Mouse (Mus musculus) liver, embryonic 12.5 days (tissue): ENCODE measurements at regions not wholly inside any gene's neighbourhood (a gene's known extent, or its start where the extent isn't known, plus 50 kb on each side); places are given as distances from the start of the nearest gene placed in this dataset.

Experiments used
- ATAC-seq: fragments of 200-750 bp; cut with Nextera tagmentation; 2 replicates; pipeline ENCODE4 v1.8.0; 2017; ENCODE audit warnings: moderate number of reproducible peaks, mild to moderate bottlenecking, moderate library complexity
- H3K27ac ChIP-seq: fragments of 300-500 bp; sonication (generic); 2 replicates; pipeline ENCODE4 v1.5.1; 2016; ENCODE audit warnings: mild to moderate bottlenecking
- H3K27me3 ChIP-seq: fragments of 300-500 bp; sonication (generic); replicated peaks from 2 replicates; pipeline ENCODE4 v1.6.1; 2016; ENCODE audit warnings: mild to moderate bottlenecking, moderate library complexity
- H3K36me3 ChIP-seq: fragments of 300-500 bp; sonication (generic); 2 replicates; pipeline ENCODE4 v1.6.1; 2016; ENCODE audit warnings: mild to moderate bottlenecking, moderate library complexity
- H3K4me1 ChIP-seq: fragments of 300-500 bp; sonication (generic); 2 replicates; pipeline ENCODE4 v1.6.1; 2016
- H3K4me2 ChIP-seq: fragments of 300-500 bp; sonication (generic); 2 replicates; pipeline ENCODE4 v1.6.1; 2016; ENCODE audit warnings: mild to moderate bottlenecking, moderate library complexity
- H3K4me3 ChIP-seq: fragments of 300-500 bp; sonication (generic); 2 replicates; pipeline ENCODE4 v1.5.1; 2016; ENCODE audit warnings: mild to moderate bottlenecking, moderate library complexity
- H3K9ac ChIP-seq: fragments of 300-500 bp; sonication (generic); 2 replicates; pipeline ENCODE4 v1.6.1; 2016; ENCODE audit warnings: mild to moderate bottlenecking, moderate library complexity
- H3K9me3 ChIP-seq: fragments of 300-500 bp; sonication (generic); replicated peaks from 2 replicates; pipeline ENCODE4 v1.6.1; 2016; ENCODE audit warnings: mild to moderate bottlenecking, moderate library complexity
- WGBS: fragments of 180-500 bp; shearing (Covaris S2); methylation state at CpG from one replicate; pipeline ENCODE4 v1.1.7; 2016; ENCODE audit not compliant: insufficient replicate concordance; 5-methylcytosine and 5-hydroxymethylcytosine counted together

DNA sequence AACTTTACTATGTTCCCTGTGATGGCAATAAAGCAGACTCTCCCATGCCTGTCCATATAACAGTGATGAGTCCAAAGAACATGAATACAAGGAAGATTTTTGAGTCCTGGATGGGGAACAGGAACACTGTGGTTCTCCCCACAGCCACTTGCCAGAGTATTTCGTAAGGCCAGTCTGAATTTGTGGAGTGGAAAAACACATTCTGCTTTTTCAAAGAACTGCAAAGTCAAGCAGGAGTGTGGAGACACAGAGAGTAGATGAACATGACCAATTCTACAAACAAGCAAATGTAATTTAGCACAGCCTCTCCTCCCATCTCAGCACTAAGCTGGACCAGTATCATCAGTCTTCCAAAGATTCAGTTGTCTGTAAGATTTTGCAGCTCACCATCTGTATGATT, 280.0 kb upstream of the Tbc1d5 start:
- H3K9me3 ChIP-seq = no peaks in the 10 kb centered on the region
- H3K4me3 ChIP-seq = no peak overlapping the region
- ATAC-seq = no peak
- no peaks in the 10 kb centered on the region for H3K4me1 ChIP-seq
- WGBS = 67% methylated on average over 1 of the region's 1 CpGs
- no peak overlapping the region for H3K9ac ChIP-seq
- no peaks in the 10 kb centered on the region for H3K27me3 ChIP-seq
- no peak overlapping the region for H3K4me2 ChIP-seq
- H3K36me3 ChIP-seq = no peaks in the 10 kb centered on the region
- no peak overlapping the region for H3K27ac ChIP-seq

DNA sequence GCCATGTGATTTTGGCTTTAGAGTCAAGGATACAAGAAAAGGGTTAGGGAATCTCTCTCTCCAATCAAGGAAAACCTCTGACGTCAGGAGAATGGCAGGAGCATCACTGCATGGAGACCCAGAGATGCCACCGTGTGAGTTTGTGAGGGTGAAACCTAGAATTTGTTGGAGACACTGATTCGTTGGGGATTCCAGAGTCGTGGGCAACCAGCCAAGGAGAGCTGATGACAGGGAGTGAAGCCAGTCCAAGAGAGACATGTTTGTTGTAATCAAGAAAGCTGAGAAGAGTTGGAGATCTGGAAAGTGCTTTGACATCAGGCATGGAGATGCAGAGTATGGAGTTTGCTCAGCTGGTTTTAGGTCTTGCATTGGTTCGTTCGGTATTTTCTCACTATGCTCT, 236.6 kb upstream of the Tbc1d5 start:
- no peak overlapping the region for H3K27ac ChIP-seq
- no peaks in the 10 kb centered on the region for H3K9me3 ChIP-seq
- WGBS = 76% methylated on average over 6 of the region's 6 CpGs
- no peaks in the 10 kb centered on the region for H3K27me3 ChIP-seq
- ATAC-seq = no peak
- H3K4me3 ChIP-seq = no peak overlapping the region
- no peak overlapping the region for H3K9ac ChIP-seq
- H3K4me2 ChIP-seq = no peak overlapping the region
- no peaks in the 10 kb centered on the region for H3K36me3 ChIP-seq
- H3K4me1 ChIP-seq = no peaks in the 10 kb centered on the region

DNA sequence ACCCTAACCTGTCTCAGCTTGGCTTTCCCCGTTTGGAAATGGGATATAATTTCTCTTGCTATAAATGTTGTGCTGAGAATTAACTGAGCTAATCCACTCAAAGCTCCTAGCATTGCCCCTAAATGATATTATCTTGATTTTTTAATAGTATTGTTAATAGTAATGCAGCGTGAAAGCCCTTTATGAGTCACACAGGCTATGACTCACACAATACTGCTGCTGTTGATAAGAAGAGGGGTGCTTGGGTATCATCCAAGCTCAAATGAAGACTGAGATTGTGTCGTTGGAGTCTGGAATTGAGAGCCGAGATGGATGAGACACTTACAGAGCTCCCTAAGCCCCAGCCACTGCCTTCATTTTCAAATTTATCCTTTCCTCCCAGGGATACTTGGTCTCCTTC, 235.2 kb upstream of the Tbc1d5 start:
- Histone ChIP-seq H3K27me3 (no peaks in the 10 kb centered on the region), H3K36me3 (no peaks in the 10 kb centered on the region), H3K9ac (no peak overlapping the region), H3K4me2 (no peak overlapping the region), H3K4me3 (no peak overlapping the region), H3K27ac (no peak overlapping the region), H3K9me3 (no peaks in the 10 kb centered on the region), H3K4me1 (no peaks in the 10 kb centered on the region)
- WGBS = 47% methylated on average over 4 of the region's 4 CpGs
- no peak for ATAC-seq

DNA sequence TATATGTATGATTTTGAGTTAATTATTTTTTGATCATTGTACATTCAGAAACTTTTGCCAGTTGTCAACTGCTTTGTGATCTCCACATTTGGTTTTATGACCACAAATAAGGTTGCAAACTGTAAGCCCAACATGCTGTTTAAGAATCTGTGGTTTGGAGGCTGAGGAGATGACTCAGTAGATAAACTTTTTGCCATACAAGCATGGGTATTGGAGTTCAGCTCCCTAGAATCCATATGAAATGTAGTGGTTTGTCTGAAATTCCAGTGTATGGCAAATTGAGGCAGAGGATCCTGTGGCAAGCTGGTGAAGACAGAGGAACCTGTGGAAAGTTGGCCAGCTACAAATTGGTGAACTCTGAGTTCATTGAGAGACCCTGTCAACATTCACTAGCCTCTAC, 234.6 kb upstream of the Tbc1d5 start:
- Histone ChIP-seq H3K4me2 (no peak overlapping the region), H3K9ac (no peak overlapping the region), H3K27me3 (no peaks in the 10 kb centered on the region), H3K36me3 (no peaks in the 10 kb centered on the region), H3K9me3 (no peaks in the 10 kb centered on the region), H3K4me1 (peaks cover 4% of the 10 kb centered on the region; the same call in 1 of the 2 replicates), H3K27ac (no peak overlapping the region), H3K4me3 (no peak overlapping the region)
- ATAC-seq = no peak

DNA sequence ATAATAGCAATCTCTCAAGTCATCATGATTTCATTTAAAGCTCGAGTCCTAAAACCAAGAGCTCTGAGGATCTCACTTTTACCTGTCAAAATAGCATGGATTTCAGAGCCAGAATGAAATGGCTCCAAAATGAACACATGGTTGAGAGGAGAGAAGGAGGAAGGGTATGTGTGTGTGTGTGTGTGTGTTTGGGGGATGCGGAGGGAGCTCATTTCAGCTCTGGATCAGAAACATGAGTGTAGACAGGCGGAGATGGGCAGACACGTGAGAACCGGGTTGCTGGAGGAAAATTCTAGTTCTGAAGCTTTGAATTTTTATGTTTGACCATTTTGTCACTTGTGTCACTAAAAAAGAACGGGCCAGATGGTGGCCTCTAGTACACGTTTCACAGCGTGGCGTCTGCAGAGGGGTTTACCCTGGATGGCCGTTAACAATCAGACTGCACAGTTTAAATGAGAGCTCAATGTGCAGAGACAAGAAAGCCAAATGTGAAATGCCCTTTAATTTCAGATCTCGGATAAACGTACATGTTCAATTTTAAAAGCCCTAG, 232.5 kb upstream of the Tbc1d5 start:
- Histone ChIP-seq H3K9me3 (no peaks in the 10 kb centered on the region), H3K4me1 (peaks cover 14% of the 10 kb centered on the region; the same call in 1 of the 2 replicates), H3K4me2 (no peak overlapping the region), H3K27ac (no peak overlapping the region), H3K4me3 (no peak overlapping the region), H3K9ac (no peak overlapping the region), H3K36me3 (no peaks in the 10 kb centered on the region), H3K27me3 (no peaks in the 10 kb centered on the region)
- WGBS = 86% methylated on average over 12 of the region's 12 CpGs
- ATAC-seq = no peak

DNA sequence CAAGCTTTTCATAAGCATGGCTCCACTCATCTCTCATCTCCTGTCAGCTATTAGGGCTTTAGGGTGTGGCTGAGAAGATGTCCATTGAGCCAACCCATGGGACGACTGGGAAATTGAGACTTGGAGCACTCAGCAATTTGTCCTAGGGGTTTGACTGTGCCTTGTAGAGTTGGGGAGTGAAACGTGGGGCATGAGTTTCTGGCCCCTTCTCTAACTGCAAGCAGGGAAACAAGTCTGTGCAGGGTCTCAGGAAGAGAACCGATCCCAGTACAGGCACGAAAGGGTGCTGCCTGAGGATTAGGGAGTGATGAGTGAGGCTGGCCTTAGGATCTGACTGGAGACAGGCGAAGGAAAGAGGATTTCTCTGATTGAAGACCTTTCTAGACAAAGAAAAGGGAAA, 229.7 kb upstream of the Tbc1d5 start:
- Histone ChIP-seq H3K27ac (0 out of 2 replicates have a peak overlapping the region, but pooled peaks have one; percentile 30), H3K9me3 (no peaks in the 10 kb centered on the region), H3K36me3 (no peaks in the 10 kb centered on the region), H3K27me3 (no peaks in the 10 kb centered on the region), H3K4me3 (no peak overlapping the region), H3K9ac (no peak overlapping the region), H3K4me1 (peaks cover 14% of the 10 kb centered on the region; the same call in 1 of the 2 replicates), H3K4me2 (peak overlapping the region; percentile 41)
- ATAC-seq = no peak
- WGBS = 27% methylated on average over 5 of the region's 5 CpGs

DNA sequence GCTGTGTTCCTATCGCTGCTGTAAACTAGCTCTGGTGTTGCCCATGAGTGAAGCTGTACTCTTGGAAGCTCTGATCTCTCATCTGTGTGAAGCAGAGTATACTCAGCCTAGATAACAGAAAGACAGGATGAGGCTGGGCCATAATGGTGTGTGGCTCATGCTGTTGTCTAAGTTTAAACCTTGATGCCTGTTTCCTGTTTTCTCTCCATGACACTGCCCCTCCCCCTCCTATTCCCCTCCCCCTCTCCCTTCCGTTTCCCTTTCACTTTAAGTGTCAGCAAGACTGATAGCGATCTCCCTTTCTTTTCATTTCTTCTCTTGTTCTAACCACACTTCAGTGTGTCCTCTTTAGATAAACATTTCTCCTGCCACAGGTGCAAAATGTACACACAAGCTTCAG, 229.2 kb upstream of the Tbc1d5 start:
- Histone ChIP-seq H3K27me3 (no peaks in the 10 kb centered on the region), H3K9ac (no peak overlapping the region), H3K4me1 (peaks cover 14% of the 10 kb centered on the region; the same call in 1 of the 2 replicates), H3K4me3 (no peak overlapping the region), H3K27ac (no peak overlapping the region), H3K36me3 (no peaks in the 10 kb centered on the region), H3K9me3 (no peaks in the 10 kb centered on the region), H3K4me2 (peak overlapping the region; percentile 41)
- WGBS = 11% methylated on average over 3 of the region's 3 CpGs
- ATAC-seq = peak; percentile 58; the same call in 1 of the 2 replicates

DNA sequence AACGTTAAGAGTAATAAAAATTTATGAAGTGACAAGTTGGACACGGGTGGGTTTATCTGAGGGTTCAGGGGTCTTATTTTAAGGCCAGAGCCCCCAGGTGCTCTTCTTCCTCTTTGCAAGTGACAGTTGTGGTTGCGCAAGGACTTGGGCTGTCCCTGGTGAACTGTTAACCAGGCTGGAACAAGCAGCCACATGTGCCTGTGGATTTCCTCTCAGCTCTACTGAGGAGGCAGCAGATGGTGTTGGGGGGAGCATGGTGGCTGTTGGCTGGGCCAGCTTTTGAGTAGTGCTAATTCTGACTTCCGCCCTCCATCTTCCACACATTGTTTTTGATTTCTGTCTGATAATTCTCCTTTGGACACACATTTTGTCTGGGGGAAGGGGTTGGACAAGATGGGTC, 227.9 kb upstream of the Tbc1d5 start:
- no peak overlapping the region for H3K27ac ChIP-seq
- no peak overlapping the region for H3K9ac ChIP-seq
- no peaks in the 10 kb centered on the region for H3K27me3 ChIP-seq
- no peak overlapping the region for H3K4me3 ChIP-seq
- no peaks in the 10 kb centered on the region for H3K36me3 ChIP-seq
- H3K9me3 ChIP-seq = no peaks in the 10 kb centered on the region
- no peak overlapping the region for H3K4me2 ChIP-seq
- 33% methylated on average over 4 of the region's 4 CpGs for WGBS
- H3K4me1 ChIP-seq = peaks cover 14% of the 10 kb centered on the region; the same call in 1 of the 2 replicates
- ATAC-seq = 0 out of 2 replicates have a peak, but pooled peaks have one; percentile 21

DNA sequence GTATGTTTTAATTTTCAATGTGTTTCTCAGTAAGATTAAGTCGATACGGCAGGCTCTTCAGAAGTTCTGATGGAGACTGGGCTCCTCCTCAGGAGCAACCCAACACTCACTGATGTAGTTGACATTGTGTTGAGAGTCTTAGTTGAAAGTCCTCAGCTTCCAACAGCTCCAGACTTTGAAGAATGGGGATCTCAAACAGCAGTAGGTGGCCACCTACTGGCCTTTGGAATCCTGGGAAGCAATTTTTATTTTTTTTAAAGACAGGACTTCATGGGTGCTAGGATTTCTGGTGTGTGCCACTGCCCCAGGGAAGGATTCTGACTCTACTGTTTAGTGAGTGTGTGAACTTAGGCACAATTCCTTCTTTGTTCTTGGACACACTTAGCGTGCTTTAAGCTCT, 225.9 kb upstream of the Tbc1d5 start:
- H3K4me1 ChIP-seq = peaks cover 14% of the 10 kb centered on the region; the same call in 1 of the 2 replicates
- 73% methylated on average over 3 of the region's 3 CpGs for WGBS
- H3K27me3 ChIP-seq = no peaks in the 10 kb centered on the region
- no peaks in the 10 kb centered on the region for H3K36me3 ChIP-seq
- H3K9me3 ChIP-seq = no peaks in the 10 kb centered on the region
- H3K27ac ChIP-seq = no peak overlapping the region
- no peak overlapping the region for H3K9ac ChIP-seq
- H3K4me3 ChIP-seq = no peak overlapping the region
- ATAC-seq = no peak
- no peak overlapping the region for H3K4me2 ChIP-seq

DNA sequence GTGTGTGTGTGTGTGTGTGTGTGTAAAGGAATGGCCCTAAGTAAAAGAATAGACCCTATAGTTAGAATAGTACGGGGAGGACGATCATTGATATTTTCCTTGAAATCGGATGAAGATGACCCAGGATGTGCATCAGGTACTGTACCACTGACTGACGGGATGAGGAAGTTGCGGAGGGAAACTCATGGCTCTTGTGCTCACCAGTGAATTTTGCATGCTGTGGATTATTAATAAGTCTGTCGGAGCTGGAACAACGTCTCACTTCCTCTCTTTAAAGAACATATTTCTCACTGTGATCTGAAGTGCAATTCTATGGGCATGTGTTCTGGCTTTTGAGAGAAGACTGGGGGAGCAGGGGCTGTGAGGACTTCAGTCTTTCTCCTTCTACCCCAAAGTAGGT, 218.8 kb upstream of the Tbc1d5 start:
- H3K4me1 ChIP-seq = no peaks in the 10 kb centered on the region
- H3K36me3 ChIP-seq = no peaks in the 10 kb centered on the region
- no peaks in the 10 kb centered on the region for H3K27me3 ChIP-seq
- no peak for ATAC-seq
- H3K4me3 ChIP-seq = no peak overlapping the region
- no peak overlapping the region for H3K27ac ChIP-seq
- H3K4me2 ChIP-seq = no peak overlapping the region
- H3K9ac ChIP-seq = no peak overlapping the region
- 66% methylated on average over 7 of the region's 7 CpGs for WGBS
- H3K9me3 ChIP-seq = no peaks in the 10 kb centered on the region

DNA sequence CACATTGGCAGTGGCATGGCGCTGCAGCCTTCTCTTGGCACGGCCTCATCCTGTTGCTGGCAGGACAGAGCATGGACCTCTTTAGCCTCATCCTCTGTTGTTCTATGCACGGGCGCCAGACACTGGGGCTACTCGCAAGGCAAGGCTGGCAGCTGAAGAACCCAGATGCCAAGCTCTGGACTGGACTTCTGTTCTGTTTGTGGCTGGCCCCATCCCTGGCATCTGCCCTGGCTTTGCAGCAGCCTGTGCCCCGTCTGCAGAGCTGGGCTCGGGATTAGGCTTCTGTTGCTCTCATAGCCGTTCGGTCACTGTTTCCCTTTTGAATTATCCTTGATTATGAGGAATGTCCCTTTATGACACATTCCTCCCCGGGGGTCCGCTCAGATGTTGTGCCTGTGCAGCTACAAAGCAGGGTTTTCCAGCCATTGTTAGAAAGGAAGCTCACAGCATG, 214.6 kb upstream of the Tbc1d5 start:
- H3K9me3 ChIP-seq = no peaks in the 10 kb centered on the region
- no peak overlapping the region for H3K9ac ChIP-seq
- H3K36me3 ChIP-seq = no peaks in the 10 kb centered on the region
- H3K27ac ChIP-seq = no peak overlapping the region
- no peaks in the 10 kb centered on the region for H3K27me3 ChIP-seq
- WGBS = 78% methylated on average over 11 of the region's 11 CpGs
- no peak for ATAC-seq
- H3K4me3 ChIP-seq = no peak overlapping the region
- H3K4me1 ChIP-seq = no peaks in the 10 kb centered on the region
- H3K4me2 ChIP-seq = no peak overlapping the region

DNA sequence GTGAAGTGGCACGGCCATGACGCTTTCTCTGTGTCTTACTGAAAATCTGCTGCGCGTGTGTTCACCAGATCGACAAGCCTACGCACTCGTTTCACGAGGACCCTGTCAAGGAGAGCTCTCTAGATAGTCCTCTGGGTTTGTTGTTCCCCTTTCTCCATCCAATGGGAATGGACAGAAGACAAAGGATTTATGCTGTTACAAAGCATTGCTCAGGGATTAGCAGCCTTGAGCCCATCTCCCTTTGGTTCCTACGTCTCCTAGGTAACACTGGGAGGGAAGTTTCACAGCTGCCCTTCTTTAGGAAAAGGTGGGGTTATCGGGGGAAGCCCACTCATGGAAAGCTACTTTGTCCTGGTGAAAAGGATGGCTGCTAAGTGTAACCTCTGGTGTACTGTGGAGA, 212.7 kb upstream of the Tbc1d5 start:
- Histone ChIP-seq H3K9ac (no peak overlapping the region), H3K9me3 (no peaks in the 10 kb centered on the region), H3K27me3 (no peaks in the 10 kb centered on the region), H3K36me3 (no peaks in the 10 kb centered on the region), H3K4me3 (no peak overlapping the region), H3K27ac (no peak overlapping the region), H3K4me2 (no peak overlapping the region), H3K4me1 (no peaks in the 10 kb centered on the region)
- no peak for ATAC-seq
- 83% methylated on average over 10 of the region's 10 CpGs for WGBS

DNA sequence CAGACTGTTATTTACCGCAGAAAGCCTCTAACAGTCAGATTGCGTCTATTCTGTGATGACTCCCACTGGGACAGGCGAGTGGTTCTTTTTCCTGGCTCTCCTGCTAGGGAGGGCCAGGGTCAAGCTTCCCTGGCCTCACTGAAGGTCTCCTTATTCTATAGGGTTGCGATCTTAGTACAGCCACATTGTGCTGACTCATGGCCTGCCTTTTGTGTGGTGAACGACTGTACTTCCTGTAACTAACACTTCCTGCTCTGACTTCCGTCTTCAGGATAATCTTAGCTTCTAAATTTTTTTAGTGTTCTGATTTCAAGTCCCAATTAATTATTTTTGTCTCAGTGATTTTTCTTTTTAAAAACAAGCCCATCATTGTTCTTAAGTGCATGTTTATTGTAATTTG, 203.4 kb upstream of the Tbc1d5 start:
- Histone ChIP-seq H3K4me3 (no peak overlapping the region), H3K9me3 (no peaks in the 10 kb centered on the region), H3K27me3 (no peaks in the 10 kb centered on the region), H3K4me2 (no peak overlapping the region), H3K4me1 (no peaks in the 10 kb centered on the region), H3K27ac (no peak overlapping the region), H3K9ac (no peak overlapping the region), H3K36me3 (no peaks in the 10 kb centered on the region)
- no peak for ATAC-seq
- WGBS = 47% methylated on average over 6 of the region's 6 CpGs
